Mouse (Mus musculus): ENCODE measurements around the gene Hspb6. TPM values are rescaled to one million over a fixed set of nuclear protein-coding genes. Genes with fewer than 3 reads are reported as not detected.

The Hspb6 gene
- 100 to 1,000 TPM; 425 to 488 TPM for total RNA-seq (2021)
- long read RNA-seq, experiment 1, transcript Hspb6-201 (3 exons, 1,363 nt) = major isoform, 345 of 362 reads
- long read RNA-seq, experiment 1, partial matches to known transcripts = 2 of 362 reads
- long read RNA-seq, experiment 1, other reads (novel, unspliced or antisense) = 15 of 362 reads
- long read RNA-seq, experiment 2, transcript Hspb6-201 (3 exons, 1,363 nt) = major isoform, 217 of 232 reads
- long read RNA-seq, experiment 2, partial matches to known transcripts = 1 of 232 reads
- long read RNA-seq, experiment 2, other reads (novel, unspliced or antisense) = 14 of 232 reads

GRCm38 (mm10) chr7:30552102-30553020, at the start of gene Hspb6, which contains the start of gene Proser3:
Gene Hspb6 (plus strand): TSS chr7:30552178.
Gene Proser3 (minus strand): TSS chr7:30552299.
- peak; percentile 95 to 96 for DNase-seq
- intact Hi-C loops (cut with DNase I) = loop anchor here (5.0 kb wide), 1 partner anchor 60 kb away; the partner anchor contains the start of gene Prodh2

- intact Hi-C loops (cut with DNase I) = no loop called here
- no peak for DNase-seq
Observed at GRCm38 (mm10) chr7:30508061-30508460, 43.9 kb upstream of the Hspb6 start.

GRCm38 (mm10) chr7:30515003-30515760, 36.8 kb upstream of the Hspb6 start:
- intact Hi-C loops (cut with DNase I) = no loop called here

DNA sequence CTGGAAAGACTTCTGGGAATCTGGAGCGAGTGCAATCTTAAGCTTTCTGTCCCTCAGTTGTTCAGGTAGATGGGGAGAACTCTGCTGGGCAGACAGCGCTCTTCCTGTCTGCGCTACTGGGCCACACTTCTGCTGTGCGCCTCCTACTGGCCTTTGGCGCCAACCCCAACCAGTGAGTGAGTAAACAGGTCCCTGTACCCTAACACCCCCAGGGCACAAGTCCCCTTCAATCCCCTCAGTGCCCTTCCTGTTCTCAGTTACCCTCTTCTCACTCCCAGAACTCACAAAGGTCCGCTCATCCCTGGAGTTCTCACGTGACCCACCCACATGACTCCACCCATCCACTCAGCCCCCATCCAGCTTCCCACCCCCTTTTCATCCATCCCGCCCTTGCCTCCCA, 33.7 kb upstream of the Hspb6 start:
- intact Hi-C loops (cut with DNase I) = no loop called here
- DNase-seq = no peak

More at GRCm38 (mm10) chr7:30515003-30515760, 36.8 kb upstream of the Hspb6 start:
- no peak for DNase-seq

- DNase-seq = no peak
- intact Hi-C loops (cut with DNase I) = no loop called here
Observed at GRCm38 (mm10) chr7:30520396-30520795, 31.6 kb upstream of the Hspb6 start.

GRCm38 (mm10) chr7:30520856-30521255, 31.1 kb upstream of the Hspb6 start:
- DNase-seq = no peak

GRCm38 (mm10) chr7:30522871-30523270, 29.1 kb upstream of the Hspb6 start:
- intact Hi-C loops (cut with DNase I) = no loop called here
- DNase-seq = no peak

More at GRCm38 (mm10) chr7:30520856-30521255, 31.1 kb upstream of the Hspb6 start:
- intact Hi-C loops (cut with DNase I) = no loop called here

DNA sequence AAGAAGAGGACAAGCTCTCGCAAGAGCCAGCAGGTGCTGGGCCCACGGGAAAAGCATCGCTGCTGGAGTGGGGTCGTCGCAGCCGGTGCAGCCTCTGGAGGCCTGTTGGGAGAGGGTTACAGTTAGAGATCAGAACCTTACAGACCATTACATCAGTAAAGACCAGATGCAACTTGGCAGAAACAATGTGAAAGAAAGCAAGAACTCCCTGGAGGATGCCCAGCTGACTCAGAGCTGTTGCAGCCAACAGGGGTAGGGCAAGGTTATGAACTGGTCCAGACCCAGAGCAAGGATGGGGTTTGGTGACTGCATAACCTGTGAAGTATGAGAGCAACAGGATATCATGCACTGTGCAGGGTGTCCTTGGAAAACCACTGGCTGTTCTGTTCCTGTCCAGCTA, 27.5 kb upstream of the Hspb6 start:
- no peak for DNase-seq
- intact Hi-C loops (cut with DNase I) = no loop called here

DNA sequence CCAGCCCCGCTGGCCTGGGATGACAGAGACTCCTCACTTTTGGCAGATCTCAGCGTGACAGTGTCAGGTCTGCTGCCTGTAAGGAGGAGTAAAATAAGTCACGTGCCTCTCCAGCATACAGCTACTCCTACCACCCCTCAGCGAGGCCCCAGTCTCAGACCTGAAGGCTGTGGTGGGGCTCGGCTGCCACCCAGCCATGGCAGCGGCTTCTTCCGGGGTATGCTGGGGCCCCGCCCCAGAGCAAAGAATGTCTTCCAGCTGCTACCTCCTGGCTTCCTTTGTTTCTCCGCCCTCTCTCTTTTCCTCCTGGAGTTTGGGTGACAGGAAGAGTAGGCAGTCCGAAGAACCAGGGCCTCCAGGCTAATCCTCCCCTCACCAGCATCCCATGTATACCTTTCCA, 26.0 kb upstream of the Hspb6 start:
- intact Hi-C loops (cut with DNase I) = no loop called here
- no peak for DNase-seq

DNA sequence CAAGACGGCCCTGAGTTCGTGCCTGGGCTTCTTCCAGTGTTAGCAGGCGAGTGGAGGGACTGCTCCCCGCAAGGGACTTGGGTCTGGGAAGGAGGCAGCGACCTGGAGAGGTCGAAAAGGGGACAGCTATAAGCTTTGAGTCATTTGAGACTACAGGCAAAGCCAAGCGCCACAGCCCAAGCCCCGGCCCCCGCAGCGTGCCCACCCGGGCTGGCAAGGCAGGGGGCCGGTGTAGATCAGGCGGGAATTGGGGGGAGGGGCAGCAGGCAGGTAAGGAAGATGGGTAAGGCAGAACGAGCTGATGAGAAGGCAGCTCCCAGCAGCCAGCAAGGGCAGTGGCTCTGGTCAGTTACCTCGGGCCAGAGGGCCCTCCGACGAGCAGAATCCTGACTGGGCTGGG, 25.6 kb upstream of the Hspb6 start:
- intact Hi-C loops (cut with DNase I) = no loop called here
- no peak for DNase-seq

DNA sequence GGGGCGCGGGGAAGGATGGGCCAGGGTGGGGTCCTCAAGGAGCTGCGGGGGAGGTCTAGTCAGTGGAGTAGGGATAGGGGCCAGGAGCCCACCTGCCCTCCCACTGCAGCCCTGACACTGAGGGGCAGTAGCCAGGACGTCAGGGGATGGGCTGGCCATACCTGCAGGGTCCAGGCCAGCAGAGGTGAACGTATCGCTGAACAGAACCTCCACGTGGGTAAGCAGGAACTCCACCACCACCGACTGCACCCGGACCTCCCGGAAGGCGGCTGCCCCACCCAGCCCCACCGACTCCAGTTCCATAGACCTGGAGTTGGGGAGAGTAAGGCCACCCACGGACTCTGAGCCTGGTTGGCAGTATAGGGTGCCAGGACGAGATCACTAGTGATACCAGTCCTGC, 25.0 kb upstream of the Hspb6 start:
- intact Hi-C loops (cut with DNase I) = no loop called here
- no peak for DNase-seq

DNA sequence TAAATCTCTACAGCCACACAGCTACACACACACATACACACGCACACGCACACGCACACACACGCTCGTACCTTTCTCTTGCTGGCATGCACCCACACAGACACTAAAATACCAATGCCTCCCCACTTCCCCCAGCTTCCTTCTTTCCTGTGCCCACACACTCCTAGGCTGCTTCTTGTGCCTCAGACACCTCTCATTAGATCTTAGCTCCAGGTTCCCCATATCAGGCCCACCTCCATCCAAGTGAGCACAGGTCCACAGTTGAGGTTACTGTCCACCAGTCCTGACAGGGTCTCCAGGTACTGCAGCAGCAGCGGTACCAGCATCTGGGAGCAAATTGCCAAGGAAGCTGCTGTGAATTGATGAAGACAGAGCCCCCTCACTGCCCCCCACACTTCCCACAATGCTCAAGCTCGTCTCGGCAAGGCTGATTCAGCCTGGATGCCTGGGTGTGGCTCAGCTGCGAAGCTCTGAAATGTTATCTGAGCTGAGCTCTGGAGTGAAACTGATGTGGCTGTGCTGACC, 20.6 kb upstream of the Hspb6 start:
- intact Hi-C loops (cut with DNase I) = no loop called here
- DNase-seq = peak in 1 of 2 experiments; percentile 1

DNA sequence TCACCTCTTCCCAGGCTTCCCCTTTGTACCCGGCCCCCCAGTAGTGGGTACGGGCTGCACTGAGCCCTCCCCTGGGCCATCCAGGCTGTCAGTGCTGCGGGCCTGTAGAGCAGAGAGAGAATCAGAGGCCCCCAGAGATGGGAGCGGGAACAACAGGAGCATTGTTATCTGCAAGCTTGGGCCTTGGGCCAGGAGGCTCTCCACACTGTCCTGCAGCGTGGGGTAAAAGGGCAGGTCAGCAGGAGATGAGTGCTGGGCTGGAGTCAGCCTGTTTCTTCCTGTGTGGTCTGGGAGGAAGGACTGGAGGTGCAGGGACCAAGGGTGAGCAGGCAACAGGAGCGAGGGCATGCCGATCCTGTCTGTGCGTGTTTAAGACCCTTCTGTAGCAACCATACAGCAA, 19.0 kb upstream of the Hspb6 start:
- peak; percentile 43 to 55 for DNase-seq
- intact Hi-C loops (cut with DNase I) = no loop called here

- intact Hi-C loops (cut with DNase I) = no loop called here
- no peak for DNase-seq
Observed at GRCm38 (mm10) chr7:30533941-30534632, 17.9 kb upstream of the Hspb6 start.

DNA sequence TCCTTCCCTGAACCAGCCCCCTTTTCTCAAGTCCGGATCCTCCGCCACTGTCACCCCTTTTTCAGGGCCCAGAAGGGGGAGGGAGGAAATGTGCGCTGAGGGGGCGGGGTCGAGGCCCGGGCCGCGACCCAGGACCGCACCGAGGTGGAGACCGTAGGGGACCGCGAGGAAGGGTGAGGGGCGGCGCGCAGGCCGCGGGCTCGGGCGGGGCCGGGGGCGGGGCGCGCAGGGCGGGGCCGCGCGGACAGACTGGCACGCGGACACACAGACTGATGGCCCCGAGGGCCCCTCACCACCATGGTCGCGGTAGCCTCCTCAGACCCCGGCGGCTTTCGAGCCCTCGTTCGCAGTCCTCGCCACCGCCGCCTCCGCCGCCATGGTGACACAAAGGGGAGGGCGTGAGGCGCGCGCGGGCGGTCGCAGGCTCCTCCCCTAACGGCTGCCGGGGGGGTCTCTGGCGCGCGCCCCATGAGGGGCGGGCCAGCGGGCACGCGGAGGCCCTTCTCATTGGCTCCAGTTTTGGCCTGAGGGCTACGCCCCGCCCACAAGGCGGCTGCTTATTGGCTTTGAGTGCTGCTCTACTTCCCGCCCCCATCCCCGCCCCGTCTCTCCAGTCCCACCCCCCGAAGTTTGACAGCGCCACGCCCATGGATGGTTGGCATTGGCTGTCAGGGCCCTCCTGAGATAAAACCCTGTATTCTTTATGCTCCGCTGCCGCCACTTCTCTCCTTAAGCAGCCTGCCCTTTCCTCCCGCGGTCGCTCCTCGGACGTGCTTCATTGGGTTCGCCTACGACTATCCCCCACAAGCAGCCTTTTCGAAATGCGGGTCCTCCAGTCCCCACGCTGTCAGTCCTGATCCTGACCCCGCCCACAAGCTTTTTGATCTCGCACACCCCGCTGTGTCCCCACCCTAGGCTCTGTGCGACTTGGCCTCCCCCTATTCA, 17.1 kb upstream of the Hspb6 start, which contains the start of gene Arhgap33:
Arhgap33 (minus strand) TSS at position 428 of the 945 bp plus-strand sequence.
- DNase-seq = peak; percentile 96 to 97
- intact Hi-C loops (cut with DNase I) = no loop called here

DNA sequence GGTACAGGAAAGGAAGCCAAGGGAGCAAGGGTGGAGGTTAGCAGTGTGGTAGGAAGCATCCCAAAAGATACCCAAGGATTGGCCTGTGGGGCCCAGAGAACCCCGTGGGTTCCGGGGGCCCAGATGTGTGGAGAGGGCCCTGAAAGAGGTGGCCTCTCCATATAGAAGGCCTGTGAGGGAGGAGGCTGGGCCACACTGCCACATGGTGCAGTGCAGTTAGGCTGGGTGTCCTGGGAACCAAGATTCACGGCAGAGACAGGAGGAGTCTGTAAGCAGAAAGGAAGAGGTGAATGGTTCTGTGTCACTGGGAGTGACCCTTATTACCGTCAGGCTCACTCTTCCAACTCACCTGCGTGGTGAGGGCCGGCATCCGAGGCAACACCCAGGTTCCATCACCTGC, 11.4 kb upstream of the Hspb6 start:
- DNase-seq = no peak
- intact Hi-C loops (cut with DNase I) = no loop called here

DNA sequence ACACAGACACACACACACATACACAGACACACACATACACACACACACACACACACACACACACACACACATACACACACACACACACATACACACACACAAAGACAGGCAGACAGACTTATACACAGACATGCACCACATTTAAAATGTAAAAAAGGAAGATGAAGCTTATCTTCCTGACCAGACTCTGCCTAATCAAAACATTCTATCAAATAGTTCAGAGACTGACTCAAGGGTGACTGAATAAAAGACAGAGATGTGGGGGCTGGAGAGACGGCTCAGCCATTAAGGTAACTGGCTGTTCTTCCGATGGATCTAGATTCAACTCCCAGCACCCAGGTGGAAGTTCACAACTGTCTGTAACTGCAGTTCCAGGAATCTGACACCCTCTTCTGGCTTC, 7.7 kb upstream of the Hspb6 start:
- no peak for DNase-seq
- intact Hi-C loops (cut with DNase I) = no loop called here

DNA sequence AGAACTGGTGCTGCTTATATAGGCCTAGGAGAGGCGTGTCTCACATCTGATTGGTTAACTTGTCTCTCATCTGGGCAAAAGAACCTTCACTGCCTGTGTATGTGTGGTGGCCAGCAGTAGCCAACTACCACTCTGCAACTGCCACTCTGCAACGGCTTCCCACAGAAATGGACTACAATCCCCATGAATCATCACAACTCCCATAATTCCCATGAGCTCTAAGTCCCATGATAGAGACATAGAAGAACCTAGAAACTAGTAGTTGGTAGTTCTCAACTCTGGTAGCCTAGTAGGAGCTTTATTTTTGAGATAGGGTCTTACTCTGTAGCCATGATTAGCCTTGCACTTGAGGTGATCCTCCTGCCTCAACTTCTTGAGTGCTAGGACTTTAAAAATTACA, 2.1 kb upstream of the Hspb6 start:
- intact Hi-C loops (cut with DNase I) = loop anchor here (5.0 kb wide), 1 partner anchor 58 kb away; the partner anchor contains the start of gene Prodh2
- no peak for DNase-seq

Measured in heart, postnatal 14 days (tissue).